Mouse (Mus musculus): ENCODE data around the gene H1foo. TPM values are rescaled to one million over a fixed set of nuclear protein-coding genes. Genes with fewer than 3 reads are reported as not detected.

Gene H1foo
- polyA plus RNA-seq, 1 experiment from 2014 or later, result not detected

DNA sequence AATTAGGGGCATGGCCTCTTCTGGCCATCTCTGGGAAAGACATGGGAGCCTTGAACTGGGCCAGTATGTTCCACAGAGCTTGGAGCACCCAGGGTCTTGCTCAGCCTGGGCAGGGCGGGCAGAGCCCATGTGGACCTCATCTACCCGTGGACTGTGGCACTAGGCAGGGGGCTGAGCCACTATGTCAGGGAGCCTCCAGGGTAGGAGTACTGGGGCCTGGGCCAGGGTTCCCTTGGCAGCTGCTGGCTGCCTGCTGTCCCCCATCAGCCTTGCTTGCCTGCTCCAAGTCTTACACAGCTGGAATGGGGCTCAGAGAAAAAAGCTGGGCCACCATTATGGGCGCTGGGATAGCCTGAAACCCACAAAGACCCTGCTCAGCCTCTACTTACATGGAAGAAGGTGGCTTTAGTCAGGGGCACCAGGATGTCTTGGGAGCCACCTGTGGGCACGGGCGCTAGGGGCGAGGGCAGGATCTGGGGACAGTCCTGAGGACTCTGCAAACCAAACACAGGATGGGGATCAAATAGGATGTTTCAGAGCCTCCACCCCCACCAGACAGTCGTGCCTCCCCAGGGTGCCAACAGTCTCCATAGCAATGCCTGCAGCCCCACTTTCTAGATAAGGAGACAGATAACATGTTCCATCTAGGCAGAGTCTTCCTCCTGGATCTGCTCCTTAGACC is 27.5 kb downstream of the H1foo start:
- Histone ChIP-seq H3K4me2 (ENCODE audit: low read depth, low read length) (no peak overlapping the region), H3K4me1 (ENCODE audit: control insufficient read depth, insufficient read depth, low read length) (peaks cover 19% of the 10 kb centered on the region), H3K9me3 (ENCODE audit: control insufficient read depth, low read length) (no peaks in the 10 kb centered on the region), H3K4me3 (ENCODE audit: low read depth, low read length) (no peak overlapping the region), H3K36me3 (ENCODE audit: control insufficient read depth, insufficient read depth, low read length) (no peaks in the 10 kb centered on the region), H3K9ac (replicated peaks; ENCODE audit: low read depth, low read length) (no peak overlapping the region), H3K27me3 (ENCODE audit: control insufficient read depth, insufficient read depth, low read length) (no peaks in the 10 kb centered on the region), H3K27ac (ENCODE audit: low read depth, low read length) (no peak overlapping the region)
- 0 out of 2 replicates have a peak, but pooled peaks have one; percentile 16 for ATAC-seq (ENCODE audit: low read depth)
- WGBS, result 75% methylated on average over 7 of the region's 7 CpGs

DNA sequence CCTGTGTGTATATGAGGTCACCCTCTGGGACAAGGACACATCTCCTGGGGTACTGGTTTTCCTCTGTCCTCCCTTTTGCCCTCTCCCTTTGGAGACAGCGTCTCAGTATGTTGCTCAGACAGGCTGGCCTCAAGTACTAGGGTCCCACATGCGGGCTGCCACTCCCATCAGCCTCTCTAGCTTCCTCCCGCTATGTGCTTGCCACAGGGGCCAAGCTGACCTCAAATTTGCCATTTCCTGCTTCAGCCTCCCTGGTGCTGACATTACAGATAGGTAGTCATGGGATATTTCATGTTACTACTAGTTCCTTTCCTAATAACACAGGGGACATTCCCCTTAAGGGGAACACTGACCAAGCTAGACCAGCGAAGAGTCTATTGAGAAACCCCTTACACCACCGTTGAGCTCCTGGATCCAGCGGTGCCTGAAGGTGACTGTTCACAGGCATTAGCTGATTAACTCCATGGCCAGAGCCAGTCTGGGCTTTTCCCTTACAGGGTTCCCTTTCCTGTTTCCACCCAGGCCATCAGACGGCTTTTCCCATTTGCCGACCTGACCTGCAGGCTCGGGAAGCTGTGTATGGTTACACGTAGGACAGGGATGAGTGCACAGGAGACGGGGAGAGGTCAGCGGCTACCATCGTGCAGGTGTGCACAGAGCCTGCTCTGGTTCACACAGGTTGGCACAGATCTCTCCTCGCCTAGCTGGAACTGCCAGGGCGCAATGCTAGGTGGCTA is 28.6 kb downstream of the H1foo start:
- Histone ChIP-seq H3K36me3 (ENCODE audit: control insufficient read depth, insufficient read depth, low read length) (no peaks in the 10 kb centered on the region), H3K4me2 (ENCODE audit: low read depth, low read length) (no peak overlapping the region), H3K27me3 (ENCODE audit: control insufficient read depth, insufficient read depth, low read length) (no peaks in the 10 kb centered on the region), H3K9ac (replicated peaks; ENCODE audit: low read depth, low read length) (no peak overlapping the region), H3K4me3 (ENCODE audit: low read depth, low read length) (no peak overlapping the region), H3K9me3 (ENCODE audit: control insufficient read depth, low read length) (no peaks in the 10 kb centered on the region), H3K4me1 (ENCODE audit: control insufficient read depth, insufficient read depth, low read length) (peaks cover 19% of the 10 kb centered on the region), H3K27ac (ENCODE audit: low read depth, low read length) (no peak overlapping the region)
- ATAC-seq (ENCODE audit: low read depth), result no peak
- WGBS, result 90% methylated on average over 15 of the region's 15 CpGs

DNA sequence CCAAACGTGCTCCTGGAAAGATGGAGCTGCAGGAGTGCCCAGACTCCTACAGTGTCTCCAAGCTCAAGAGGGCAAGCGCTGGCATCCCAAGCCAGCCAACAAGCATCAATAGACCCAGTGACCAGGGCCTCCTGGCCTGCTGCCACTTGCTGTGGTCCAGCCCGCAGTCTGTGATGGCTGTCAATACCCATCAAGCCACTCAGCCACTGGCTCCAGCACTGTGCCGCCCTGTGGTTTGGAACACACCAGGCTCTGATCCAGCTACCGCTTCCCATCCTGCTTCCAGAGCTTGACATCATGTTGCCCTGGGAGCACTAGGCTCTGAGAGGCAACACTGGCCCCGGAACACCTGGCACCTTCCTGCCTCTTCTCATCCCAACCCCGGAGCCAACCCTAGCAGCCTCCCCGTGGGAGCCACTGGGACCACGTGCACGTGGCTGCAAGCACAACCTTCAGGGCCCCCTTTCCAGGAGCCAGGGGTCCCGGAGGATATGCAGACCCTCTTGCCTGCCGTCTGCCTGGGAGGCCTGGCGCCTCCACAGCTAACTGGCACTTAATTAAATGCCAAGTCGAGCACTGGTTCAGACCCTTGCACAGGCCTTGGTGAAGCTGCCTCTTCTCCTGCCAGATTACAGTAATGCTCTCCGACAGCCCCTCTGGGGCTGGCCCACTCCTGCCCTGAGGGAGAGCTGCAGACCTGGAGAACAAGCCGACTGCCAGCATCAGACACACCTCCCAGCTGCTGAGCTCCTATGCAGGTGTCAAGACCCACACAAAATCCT is 29.3 kb downstream of the H1foo start:
- Histone ChIP-seq H3K36me3 (ENCODE audit: control insufficient read depth, insufficient read depth, low read length) (no peaks in the 10 kb centered on the region), H3K4me3 (ENCODE audit: low read depth, low read length) (no peak overlapping the region), H3K4me1 (ENCODE audit: control insufficient read depth, insufficient read depth, low read length) (peaks cover 19% of the 10 kb centered on the region), H3K9me3 (ENCODE audit: control insufficient read depth, low read length) (no peaks in the 10 kb centered on the region), H3K27me3 (ENCODE audit: control insufficient read depth, insufficient read depth, low read length) (no peaks in the 10 kb centered on the region), H3K4me2 (ENCODE audit: low read depth, low read length) (no peak overlapping the region), H3K27ac (ENCODE audit: low read depth, low read length) (no peak overlapping the region), H3K9ac (replicated peaks; ENCODE audit: low read depth, low read length) (no peak overlapping the region)
- WGBS, result 65% methylated on average over 16 of the region's 16 CpGs
- ATAC-seq (ENCODE audit: low read depth), result no peak

DNA sequence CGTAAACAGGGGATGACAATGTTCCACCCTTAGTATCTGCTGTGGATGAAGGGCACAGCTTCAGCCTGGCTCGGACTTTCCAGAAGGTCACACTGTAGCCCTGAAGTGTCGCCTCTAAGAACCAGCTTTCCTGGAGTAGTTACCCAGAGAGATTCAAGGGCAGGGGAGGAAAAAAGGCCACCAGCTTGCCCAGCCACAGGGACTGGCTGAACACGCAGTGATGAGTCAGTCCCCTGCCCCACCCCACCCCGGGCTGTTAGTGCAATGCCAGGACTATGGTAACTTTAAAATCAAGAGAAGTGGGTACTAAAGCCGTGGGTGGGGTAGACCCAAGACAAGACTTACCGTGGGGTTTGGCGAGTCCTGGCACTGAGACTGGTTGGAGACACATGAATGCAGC is 30.9 kb downstream of the H1foo start:
- WGBS, result 87% methylated on average over 8 of the region's 8 CpGs

DNA sequence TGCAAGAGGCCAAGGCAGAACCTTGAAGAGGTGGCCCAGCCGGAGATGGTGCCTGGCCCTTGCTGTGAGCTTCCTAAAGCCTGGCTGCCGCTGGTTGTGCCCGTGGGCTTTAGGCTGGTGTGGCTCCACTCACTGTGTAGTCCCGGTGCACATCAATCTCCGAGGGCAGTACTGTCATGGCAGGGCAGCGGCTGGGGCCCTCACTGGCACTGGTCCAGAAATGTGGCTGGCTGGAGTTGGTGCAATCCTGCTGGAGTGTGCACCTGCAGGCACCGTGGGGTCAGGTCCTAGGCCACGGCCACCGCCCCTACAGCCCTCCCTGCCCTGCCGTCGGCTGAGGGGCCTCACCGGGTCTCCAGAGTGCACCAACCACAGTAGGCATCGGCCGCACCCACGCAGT is 33.1 kb downstream of the H1foo start:
- ATAC-seq (ENCODE audit: low read depth), result no peak
- Histone ChIP-seq H3K9me3 (ENCODE audit: control insufficient read depth, low read length) (no peaks in the 10 kb centered on the region), H3K4me3 (ENCODE audit: low read depth, low read length) (no peak overlapping the region), H3K9ac (replicated peaks; ENCODE audit: low read depth, low read length) (no peak overlapping the region), H3K4me1 (ENCODE audit: control insufficient read depth, insufficient read depth, low read length) (peaks cover 7% of the 10 kb centered on the region; the same call in 1 of the 2 replicates), H3K36me3 (ENCODE audit: control insufficient read depth, insufficient read depth, low read length) (no peaks in the 10 kb centered on the region), H3K27ac (ENCODE audit: low read depth, low read length) (no peak overlapping the region), H3K27me3 (ENCODE audit: control insufficient read depth, insufficient read depth, low read length) (no peaks in the 10 kb centered on the region), H3K4me2 (ENCODE audit: low read depth, low read length) (no peak overlapping the region)
- 77% methylated on average over 15 of the region's 15 CpGs for WGBS

More for the DNA sequence above, 30.9 kb downstream of the H1foo start:
- Histone ChIP-seq H3K4me1 (ENCODE audit: control insufficient read depth, insufficient read depth, low read length) (peaks cover 19% of the 10 kb centered on the region), H3K27me3 (ENCODE audit: control insufficient read depth, insufficient read depth, low read length) (no peaks in the 10 kb centered on the region), H3K27ac (ENCODE audit: low read depth, low read length) (no peak overlapping the region), H3K4me3 (ENCODE audit: low read depth, low read length) (no peak overlapping the region), H3K9me3 (ENCODE audit: control insufficient read depth, low read length) (no peaks in the 10 kb centered on the region), H3K4me2 (ENCODE audit: low read depth, low read length) (no peak overlapping the region), H3K9ac (replicated peaks; ENCODE audit: low read depth, low read length) (no peak overlapping the region), H3K36me3 (ENCODE audit: control insufficient read depth, insufficient read depth, low read length) (no peaks in the 10 kb centered on the region)
- no peak for ATAC-seq (ENCODE audit: low read depth)

DNA sequence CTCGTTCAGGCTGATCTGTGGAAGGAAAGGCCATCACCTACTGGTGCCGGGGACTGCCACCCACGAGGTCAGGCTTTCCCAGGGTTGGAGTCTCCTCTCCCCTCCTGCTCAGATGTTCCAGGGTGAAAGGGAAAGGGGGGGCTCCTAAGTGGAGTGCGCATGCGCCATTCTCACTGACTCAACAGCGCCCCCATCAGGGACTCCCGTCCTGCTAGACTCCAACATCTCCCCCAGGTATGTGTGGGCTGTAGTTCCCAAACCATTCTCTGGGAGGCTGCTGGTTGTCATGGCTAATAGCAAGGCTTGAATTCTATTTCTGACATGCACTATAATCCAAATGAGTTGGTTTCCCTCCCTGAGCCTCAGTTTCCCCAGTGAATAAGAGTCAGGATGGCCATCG is 33.9 kb downstream of the H1foo start:
- H3K36me3 ChIP-seq (ENCODE audit: control insufficient read depth, insufficient read depth, low read length), result no peaks in the 10 kb centered on the region
- H3K4me1 ChIP-seq (ENCODE audit: control insufficient read depth, insufficient read depth, low read length), result peaks cover 8% of the 10 kb centered on the region; the same call in 1 of the 2 replicates
- no peak overlapping the region for H3K27ac ChIP-seq (ENCODE audit: low read depth, low read length)
- no peaks in the 10 kb centered on the region for H3K9me3 ChIP-seq (ENCODE audit: control insufficient read depth, low read length)
- no peak overlapping the region for H3K4me2 ChIP-seq (ENCODE audit: low read depth, low read length)
- no peak overlapping the region for H3K9ac ChIP-seq (replicated peaks; ENCODE audit: low read depth, low read length)
- H3K4me3 ChIP-seq (ENCODE audit: low read depth, low read length), result no peak overlapping the region
- 70% methylated on average over 8 of the region's 8 CpGs for WGBS
- no peaks in the 10 kb centered on the region for H3K27me3 ChIP-seq (ENCODE audit: control insufficient read depth, insufficient read depth, low read length)
- no peak for ATAC-seq (ENCODE audit: low read depth)

DNA sequence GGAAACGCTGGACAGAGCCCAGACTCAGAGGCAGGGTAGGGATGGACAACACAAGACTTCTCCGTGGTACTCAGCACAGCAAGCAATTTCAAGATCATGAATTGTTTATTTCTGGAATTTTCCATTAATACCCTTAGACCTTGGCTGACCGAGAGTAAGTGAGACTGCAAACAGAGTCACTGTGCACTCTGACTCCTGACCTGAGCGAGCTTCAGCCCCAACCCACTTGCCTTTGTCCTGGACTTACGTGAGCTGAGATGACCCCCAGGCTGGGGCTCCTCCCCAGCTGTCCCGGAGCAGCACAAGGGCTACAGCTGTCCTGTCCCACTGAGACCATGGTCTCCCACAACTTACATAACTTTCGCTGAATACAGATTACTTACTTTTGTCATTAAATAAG is 38.2 kb downstream of the H1foo start:
- H3K4me1 ChIP-seq (ENCODE audit: control insufficient read depth, insufficient read depth, low read length), result peaks cover 19% of the 10 kb centered on the region
- H3K27ac ChIP-seq (ENCODE audit: low read depth, low read length), result no peak overlapping the region
- no peak for ATAC-seq (ENCODE audit: low read depth)
- H3K36me3 ChIP-seq (ENCODE audit: control insufficient read depth, insufficient read depth, low read length), result no peaks in the 10 kb centered on the region
- no peak overlapping the region for H3K4me2 ChIP-seq (ENCODE audit: low read depth, low read length)
- no peaks in the 10 kb centered on the region for H3K9me3 ChIP-seq (ENCODE audit: control insufficient read depth, low read length)
- H3K4me3 ChIP-seq (ENCODE audit: low read depth, low read length), result no peak overlapping the region
- H3K9ac ChIP-seq (replicated peaks; ENCODE audit: low read depth, low read length), result no peak overlapping the region
- H3K27me3 ChIP-seq (ENCODE audit: control insufficient read depth, insufficient read depth, low read length), result no peaks in the 10 kb centered on the region
- 50% methylated on average over 7 of the region's 7 CpGs for WGBS

DNA sequence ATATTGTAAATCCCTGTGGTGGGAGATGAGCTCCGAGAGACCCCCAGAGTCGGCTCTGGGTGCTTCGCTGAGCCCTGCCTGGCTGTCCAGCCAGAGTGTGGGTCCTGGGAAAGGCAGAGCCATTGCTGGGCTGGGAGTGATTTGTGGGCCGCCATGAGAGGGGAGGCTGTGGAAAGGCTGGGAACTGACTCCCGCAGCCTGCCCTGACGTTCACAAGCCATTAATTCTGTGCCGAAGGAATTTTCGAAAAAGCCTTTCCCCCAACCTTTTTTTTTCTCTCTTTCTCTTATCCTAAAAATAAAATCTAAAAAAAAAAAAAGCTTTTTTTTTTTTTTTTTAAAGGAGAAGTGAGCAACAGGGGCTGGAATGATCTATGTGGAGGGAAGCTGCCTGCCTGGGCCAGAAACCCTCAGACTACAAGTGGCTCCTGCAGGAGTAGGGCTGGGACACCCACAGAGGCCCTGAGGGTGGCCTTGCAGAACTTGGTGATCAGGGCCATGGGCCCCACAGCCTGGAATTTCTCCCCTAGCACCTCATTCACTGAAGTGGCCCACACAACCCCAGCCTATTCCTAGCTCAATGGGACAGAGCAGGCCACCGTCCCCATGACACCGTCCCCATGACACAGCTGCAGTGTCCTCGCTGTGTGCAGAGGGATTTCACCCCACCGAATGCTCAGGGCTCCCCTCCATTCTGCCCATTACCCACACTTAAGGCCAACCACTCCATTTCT is 38.7 kb downstream of the H1foo start:
- Histone ChIP-seq H3K4me3 (ENCODE audit: low read depth, low read length) (no peak overlapping the region), H3K9ac (replicated peaks; ENCODE audit: low read depth, low read length) (no peak overlapping the region), H3K4me2 (ENCODE audit: low read depth, low read length) (no peak overlapping the region), H3K9me3 (ENCODE audit: control insufficient read depth, low read length) (no peaks in the 10 kb centered on the region), H3K36me3 (ENCODE audit: control insufficient read depth, insufficient read depth, low read length) (no peaks in the 10 kb centered on the region), H3K4me1 (ENCODE audit: control insufficient read depth, insufficient read depth, low read length) (peaks cover 19% of the 10 kb centered on the region), H3K27ac (ENCODE audit: low read depth, low read length) (no peak overlapping the region), H3K27me3 (ENCODE audit: control insufficient read depth, insufficient read depth, low read length) (no peaks in the 10 kb centered on the region)
- no peak for ATAC-seq (ENCODE audit: low read depth)
- 32% methylated on average over 12 of the region's 12 CpGs for whole genome bisulfite sequencing

Data from neural tube, embryonic 14.5 days (tissue).